Mouse (Mus musculus) cerebellum, adult 2 months (tissue): Measurements from ENCODE around the gene Ly6f. TPM values are rescaled to one million over a fixed set of nuclear protein-coding genes. Genes with fewer than 3 reads are reported as not detected.
"Not testable (repeated sequence)": the region's sequence is repeated elsewhere in the genome, so short reads cannot be mapped to it uniquely, and the experiment has no call there.

Experiments
- DNase-seq, 2 experiments: peaks; one replicate each; pipeline ENCODE4 v3.0.0; 2021
- H3K27ac ChIP-seq: fragments of 200-500 bp; 2 replicates; pipeline ENCODE4 v1.5.1; 2012; ENCODE audit warnings: low read length, control low read depth, inconsistent platforms; ENCODE audit not compliant: insufficient read depth
- H3K27me3 ChIP-seq: fragments of 200-500 bp; 2 replicates; pipeline ENCODE4 v1.6.1; 2012; ENCODE audit warnings: inconsistent platforms, mild to moderate bottlenecking, low read length, moderate library complexity; ENCODE audit not compliant: control insufficient read depth, insufficient read depth
- H3K4me1 ChIP-seq: fragments of 200-500 bp; 2 replicates; pipeline ENCODE4 v1.6.1; 2011; ENCODE audit warnings: low read length; ENCODE audit not compliant: control insufficient read depth, insufficient read depth
- H3K4me3 ChIP-seq: fragments of 200-500 bp; replicated peaks from 2 replicates; pipeline ENCODE3; 2011; ENCODE audit warnings: mild to moderate bottlenecking, low read depth, low read length, control low read depth; ENCODE audit not compliant: insufficient read depth
- CTCF ChIP-seq: fragments of 200-500 bp; IDR thresholded peaks from 2 replicates; pipeline ENCODE4 v1.5.1; 2011; ENCODE audit warnings: low read depth, mild to moderate bottlenecking, control low read depth, low read length, moderate library complexity, borderline replicate concordance; ENCODE audit not compliant: insufficient read depth
- POLR2A ChIP-seq: fragments of 200-500 bp; IDR thresholded peaks from 2 replicates; pipeline ENCODE4 v1.6.1; 2011; ENCODE audit warnings: low read length, control low read depth, borderline replicate concordance; ENCODE audit not compliant: insufficient read depth
- WGBS: fragments of 180-500 bp; shearing (Covaris S2); methylation state at CpG from one replicate; pipeline ENCODE4 v1.1.7; 2018; 5-methylcytosine and 5-hydroxymethylcytosine counted together
- polyA plus RNA-seq: library from polyadenylated mRNA; depleted of rRNA; stranded (reverse); fragments of >200 nt; gene quantifications from 2 replicates; pipeline ENCODE4 v1.2.3, GENCODE M21; 2012

Gene Ly6f
- polyA plus RNA-seq, 1 experiment = not detected

DNA sequence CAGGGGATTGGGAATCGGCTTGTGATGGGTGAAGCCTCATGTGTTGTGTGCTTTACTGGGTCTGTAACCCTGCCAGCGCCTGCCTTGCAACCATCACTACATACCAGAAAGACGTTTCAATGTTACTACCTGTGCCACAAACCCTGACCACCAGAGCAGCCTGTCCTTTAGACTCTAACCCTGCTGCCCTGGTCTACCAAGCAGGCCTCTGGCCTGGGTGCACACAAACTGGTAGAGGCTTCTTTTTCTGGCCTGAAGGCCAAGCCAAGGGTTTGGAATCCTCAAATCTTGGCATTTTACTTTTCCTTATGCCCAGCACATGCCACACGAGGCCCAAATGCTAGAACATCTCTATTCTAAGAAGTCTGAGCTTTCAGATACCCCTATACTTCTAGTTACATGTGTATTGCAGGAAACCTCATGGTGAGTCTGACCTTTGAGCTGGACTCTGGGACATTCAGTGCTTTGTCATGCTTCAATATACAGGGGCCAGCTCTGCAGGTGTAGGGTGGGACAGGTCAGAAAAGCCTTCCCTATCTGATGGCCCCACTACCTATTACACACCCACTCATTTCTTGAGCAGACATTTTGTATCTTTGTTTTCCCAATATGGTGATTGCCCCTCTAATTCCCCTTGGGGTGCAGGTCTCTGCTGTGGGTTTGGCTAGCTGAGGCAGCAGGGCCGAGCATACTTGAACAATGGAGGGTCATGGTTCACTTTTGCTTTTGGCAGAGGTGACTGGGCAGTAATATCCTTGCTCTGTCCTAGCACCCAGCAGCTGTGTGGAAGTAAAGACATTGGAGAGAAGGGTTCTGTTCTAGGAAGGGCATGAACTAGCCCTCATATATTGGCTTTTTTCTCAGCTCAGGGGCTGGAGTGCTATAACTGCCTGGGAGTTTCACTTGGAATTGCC lies 952 bp downstream of the Ly6f start:
- DNase-seq = no peak
- Histone ChIP-seq H3K4me3 (no peak overlapping the region), H3K27me3 (no peaks in the 10 kb centered on the region), H3K4me1 (no peaks in the 10 kb centered on the region), H3K27ac (no peak overlapping the region)
- WGBS = 63% methylated on average over 5 of the region's 5 CpGs
- TF ChIP-seq POLR2A (no peak), CTCF (no peak)

DNA sequence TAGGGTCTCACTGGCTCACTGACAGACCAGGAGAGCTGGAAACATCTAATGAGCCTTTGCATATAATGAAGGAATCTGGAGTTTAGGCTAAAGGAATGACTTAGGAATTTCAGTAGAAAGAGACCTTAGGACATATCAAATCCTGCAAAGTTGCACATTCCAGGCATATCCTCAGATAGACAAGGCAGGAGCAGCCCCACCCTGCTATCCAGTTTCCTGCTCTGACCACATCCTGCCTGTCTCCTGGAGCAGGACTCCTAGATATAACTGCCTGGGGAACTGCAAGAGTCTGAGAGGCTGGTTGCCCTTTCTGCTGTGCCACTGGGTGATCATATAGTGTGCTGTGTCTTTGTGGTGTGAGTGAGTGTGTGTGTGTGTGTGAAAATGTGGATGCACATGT lies 1.9 kb downstream of the Ly6f start:
- TF ChIP-seq CTCF = no peak
- TF ChIP-seq POLR2A = no peak
- DNase-seq = no peak
- no peaks in the 10 kb centered on the region for H3K4me1 ChIP-seq
- H3K27ac ChIP-seq = no peak overlapping the region
- no peaks in the 10 kb centered on the region for H3K27me3 ChIP-seq
- no peak overlapping the region for H3K4me3 ChIP-seq

DNA sequence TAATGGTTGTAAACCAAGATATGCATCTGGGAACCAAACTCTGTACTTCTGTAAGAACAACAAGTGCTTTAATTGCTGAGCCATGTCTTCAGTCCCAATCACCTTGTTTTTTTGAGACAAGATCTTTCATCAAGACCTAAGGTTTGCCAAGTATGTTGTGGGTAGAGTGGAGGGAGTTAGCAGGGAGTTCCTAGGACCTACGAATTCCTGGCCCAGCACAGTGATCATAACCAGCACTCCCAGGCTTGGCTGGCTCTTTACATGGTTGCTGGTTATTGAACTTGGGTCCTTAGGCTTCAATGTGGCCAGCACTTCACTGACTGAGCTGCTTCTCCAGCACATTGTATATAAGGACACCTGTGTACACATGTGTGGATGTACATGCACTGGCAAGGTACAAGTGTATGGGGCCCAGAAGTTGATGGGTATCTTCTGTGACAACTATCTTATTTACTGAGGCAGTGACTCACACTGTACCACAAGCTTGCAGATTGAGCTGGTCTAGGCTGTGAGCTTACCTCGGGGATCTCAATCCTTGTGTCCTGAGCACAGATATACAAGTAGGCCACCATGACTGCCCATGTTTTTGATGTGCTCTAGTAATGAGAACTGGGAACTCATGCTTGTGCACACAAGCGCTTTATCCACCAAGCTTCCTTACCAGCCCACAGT lies 2.6 kb downstream of the Ly6f start:
- Histone ChIP-seq H3K27ac (no peak overlapping the region), H3K4me3 (no peak overlapping the region), H3K4me1 (no peaks in the 10 kb centered on the region), H3K27me3 (no peaks in the 10 kb centered on the region)
- WGBS = 81% methylated on average over 3 of the region's 3 CpGs
- DNase-seq = no peak
- TF ChIP-seq POLR2A (no peak), CTCF (no peak)

DNA sequence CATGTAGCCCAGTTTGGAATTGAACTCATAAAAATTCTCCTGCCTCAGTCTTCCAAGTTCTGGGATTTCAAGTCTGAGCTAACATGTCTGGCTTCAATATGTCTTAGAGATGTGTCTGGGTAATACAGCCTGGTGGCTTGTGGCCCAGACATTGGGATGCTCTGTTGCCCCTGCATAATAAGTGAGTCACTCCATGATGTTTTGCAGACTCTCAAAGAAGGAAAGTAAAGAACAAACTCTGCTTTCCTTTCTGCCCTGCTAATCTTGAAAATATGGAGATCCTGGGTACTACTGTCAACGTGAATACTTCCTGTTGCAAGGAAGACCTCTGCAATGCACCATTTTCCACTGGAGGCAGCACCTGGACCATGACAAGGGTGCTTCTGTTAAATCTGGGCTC lies 3.2 kb downstream of the Ly6f start:
- H3K4me1 ChIP-seq = no peaks in the 10 kb centered on the region
- no peak for DNase-seq
- H3K27me3 ChIP-seq = no peaks in the 10 kb centered on the region
- no peak overlapping the region for H3K4me3 ChIP-seq
- TF ChIP-seq POLR2A (no peak), CTCF (no peak)
- WGBS = 70% methylated on average over 1 of the region's 1 CpGs
- no peak overlapping the region for H3K27ac ChIP-seq

DNA sequence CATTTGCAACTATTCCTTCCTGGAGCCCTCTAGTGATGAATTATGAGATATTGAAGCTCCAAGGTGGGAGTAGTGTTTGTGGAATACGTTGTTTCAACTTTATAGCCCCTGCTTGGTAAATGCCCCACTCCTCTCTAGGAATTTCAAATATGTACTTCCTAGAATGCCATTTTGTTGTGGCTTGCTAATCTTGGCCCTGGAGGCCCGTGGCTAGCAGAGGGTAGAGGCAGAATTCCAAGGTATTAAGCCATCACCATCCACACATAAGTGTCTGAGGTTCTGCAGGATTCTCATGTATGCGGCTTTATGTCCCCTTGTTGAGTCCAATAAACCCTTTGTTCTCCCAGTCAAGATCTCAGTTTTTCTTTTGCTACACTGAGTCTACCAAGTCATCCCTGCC lies 3.7 kb downstream of the Ly6f start:
- Histone ChIP-seq H3K4me3 (no peak overlapping the region), H3K27me3 (no peaks in the 10 kb centered on the region), H3K27ac (no peak overlapping the region), H3K4me1 (no peaks in the 10 kb centered on the region)
- TF ChIP-seq CTCF (no peak), POLR2A (no peak)
- 64% methylated on average over 3 of the region's 3 CpGs for WGBS
- no peak for DNase-seq

DNA sequence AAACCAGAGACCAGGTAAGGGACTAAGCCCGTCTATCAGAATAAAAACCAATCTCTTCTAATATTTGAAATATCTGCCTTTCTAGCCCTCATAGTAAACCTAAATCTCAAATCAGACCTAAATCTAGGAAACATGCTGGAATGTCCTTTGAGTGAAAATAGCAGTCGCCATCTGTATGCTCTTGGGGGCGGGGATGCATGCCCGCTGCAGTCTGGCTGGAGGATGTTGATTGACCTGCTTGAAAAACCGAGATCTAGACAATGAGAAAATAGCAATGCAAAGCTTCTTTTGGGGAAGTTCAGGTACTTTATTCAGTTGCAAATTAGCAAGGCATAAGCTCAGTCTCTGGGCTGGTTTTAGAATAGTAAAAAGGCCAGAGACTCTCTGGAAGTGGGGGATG lies 13.8 kb downstream of the Ly6f start:
- peak in 1 of 2 experiments; percentile 4 for DNase-seq
- 79% methylated on average over 5 of the region's 5 CpGs for WGBS
- not testable (repeated sequence) for H3K27ac ChIP-seq, H3K4me1 ChIP-seq, H3K27me3 ChIP-seq, H3K4me3 ChIP-seq

DNA sequence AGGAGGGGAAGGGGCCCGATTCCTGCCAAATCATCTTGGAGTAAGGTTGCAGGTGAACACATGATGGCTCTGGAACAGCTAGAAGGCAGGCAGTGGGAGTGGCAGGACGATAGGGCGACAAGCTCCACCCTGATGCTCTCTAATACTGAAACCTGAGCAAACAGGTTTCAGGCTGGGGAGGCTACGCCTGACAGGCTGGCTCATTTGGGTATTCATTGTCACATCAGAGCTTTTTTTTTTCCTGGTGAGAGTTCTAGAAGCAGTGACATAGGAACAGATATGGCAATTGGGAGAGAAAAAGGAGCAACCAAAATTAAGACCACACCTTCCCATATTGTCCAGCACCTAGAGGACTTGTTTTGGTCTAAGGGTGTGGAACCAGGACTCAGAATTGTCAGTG lies 18.3 kb downstream of the Ly6f start:
- H3K27ac ChIP-seq, H3K4me3 ChIP-seq, H3K4me1 ChIP-seq, H3K27me3 ChIP-seq, DNase-seq: not testable (repeated sequence)
- WGBS = 90% methylated on average over 4 of the region's 4 CpGs

DNA sequence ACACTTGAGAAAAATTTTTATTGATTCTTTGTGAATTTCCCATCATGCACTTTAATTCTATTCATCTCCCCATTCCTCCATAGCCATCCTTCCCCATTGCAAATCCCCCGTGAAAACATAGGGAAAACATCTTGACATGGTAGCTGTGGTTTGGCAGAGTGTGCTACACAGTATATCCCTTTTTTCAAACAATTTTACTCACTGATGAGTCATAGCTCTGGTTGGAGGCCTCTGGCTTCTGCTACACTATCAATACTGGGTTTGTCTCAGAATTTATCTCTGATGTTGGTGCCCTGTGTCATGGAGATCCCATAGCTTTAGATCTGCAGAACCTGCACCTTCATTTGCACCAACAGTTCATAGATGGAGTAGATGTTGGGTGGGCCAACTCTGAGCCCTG lies 24.2 kb downstream of the Ly6f start:
- DNase-seq = no peak
- Histone ChIP-seq H3K27me3 (no peaks in the 10 kb centered on the region), H3K4me3 (no peak overlapping the region), H3K27ac (no peak overlapping the region), H3K4me1 (no peaks in the 10 kb centered on the region)
- WGBS = 89% methylated on average over 1 of the region's 1 CpGs
- no peak for TF ChIP-seq POLR2A
- TF ChIP-seq CTCF = no peak
